Mouse (Mus musculus) T-helper 2 cell (primary cell): Measurements from ENCODE around the gene Iqsec1.

Experiments used
- in situ Hi-C: fragments of 300-600 bp; cut with MboI, MseI; formaldehyde crosslinking; loops from one replicate; pipeline ENCODE4 v1.15.1; 2025; ENCODE audit warnings: high pct_unique_total_duplicates

Iqsec1 gene

DNA sequence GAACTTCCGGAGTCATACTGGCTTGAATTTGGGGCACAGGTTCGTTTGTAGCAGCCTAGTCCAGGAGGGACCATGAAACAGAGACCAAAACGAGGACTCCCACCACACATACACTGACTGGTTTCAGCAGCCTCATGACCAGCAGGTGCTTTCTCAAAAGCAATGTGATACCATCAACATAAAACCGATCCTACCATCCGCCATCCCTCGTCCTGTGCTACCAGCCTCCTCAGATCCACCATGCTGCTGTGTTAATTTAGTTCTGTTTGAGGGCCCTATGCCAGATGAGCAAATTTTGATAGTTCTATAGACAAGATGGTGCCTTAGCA, 232.9 kb downstream of the Iqsec1 start:
- in situ Hi-C loops, result no loop called here

GRCm38 (mm10) chr6:90754927-90755612, 233.4 kb downstream of the Iqsec1 start:
- in situ Hi-C loops, result no loop called here

DNA sequence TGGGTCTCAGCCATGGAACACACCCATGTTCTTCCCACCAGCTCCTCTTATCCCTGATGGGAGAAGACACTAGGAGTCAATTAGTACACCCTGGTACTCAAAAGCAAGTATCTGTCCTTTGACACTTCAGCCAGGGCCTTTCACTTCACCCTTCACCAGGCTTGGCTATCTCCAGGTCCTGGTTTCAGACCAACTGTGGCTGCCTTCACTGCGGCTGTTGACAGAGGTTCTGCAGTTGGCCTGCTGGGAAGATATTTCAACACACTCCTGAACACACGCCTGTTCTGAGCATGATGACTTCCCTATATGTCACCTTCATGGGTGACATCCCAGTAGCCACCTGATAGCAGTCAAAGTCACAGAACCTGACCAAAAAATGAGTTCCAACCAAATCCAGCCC, 234.4 kb downstream of the Iqsec1 start:
- in situ Hi-C loops, result no loop called here

DNA sequence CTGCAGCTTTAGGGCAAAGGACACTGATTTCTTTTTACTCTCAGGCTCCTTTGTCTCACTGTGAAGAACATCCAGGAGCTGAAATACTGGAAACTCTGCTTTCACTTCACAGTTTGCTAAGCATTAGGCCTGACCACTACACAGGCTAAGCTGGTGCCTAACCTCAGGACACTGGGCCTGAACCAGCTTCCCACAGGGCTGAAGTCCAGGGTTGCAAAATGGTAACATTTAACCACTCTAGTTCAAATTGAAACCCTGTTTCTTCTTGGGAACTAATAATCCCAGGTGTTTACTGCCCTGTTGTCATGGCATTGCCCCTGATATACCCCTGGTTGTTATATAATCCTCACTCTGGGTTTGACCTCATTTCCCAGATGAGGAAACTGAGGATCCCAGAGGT, 234.8 kb downstream of the Iqsec1 start:
- in situ Hi-C loops, result no loop called here

GRCm38 (mm10) chr6:90751624-90752023, 236.9 kb downstream of the Iqsec1 start:
- in situ Hi-C loops, result no loop called here

- in situ Hi-C loops, result no loop called here
These were observed 238.4 kb downstream of the Iqsec1 start for GRCm38 (mm10) chr6:90750091-90750490.

DNA sequence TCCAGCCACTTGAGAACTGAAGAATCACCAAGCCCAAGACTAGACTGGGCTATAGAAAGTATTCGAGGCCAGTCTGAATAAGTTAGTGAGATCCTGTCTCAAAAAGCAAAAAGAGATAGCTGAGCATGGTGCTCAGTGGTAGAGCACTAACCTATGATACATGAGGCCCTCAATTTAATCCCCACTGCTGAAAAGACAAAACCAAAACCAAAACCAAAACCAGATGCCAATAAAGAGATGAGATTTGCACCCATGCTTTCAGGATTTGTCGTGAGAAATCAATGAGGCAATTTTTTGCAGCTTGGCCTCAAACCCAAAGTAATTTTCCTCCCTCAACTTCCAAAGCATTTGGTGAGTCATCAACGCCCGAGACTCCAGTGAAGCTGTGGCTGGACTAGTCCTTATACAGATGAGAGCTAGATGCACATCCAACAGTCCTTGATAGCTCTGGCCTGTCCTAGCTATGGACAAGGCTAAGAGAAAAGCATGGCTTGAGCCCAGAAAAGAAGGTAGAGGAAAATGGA, 239.0 kb downstream of the Iqsec1 start:
- in situ Hi-C loops, result loop anchor here (25.0 kb wide), 1 partner anchor 1837 kb away; the partner anchor contains the start of gene Tpra1

DNA sequence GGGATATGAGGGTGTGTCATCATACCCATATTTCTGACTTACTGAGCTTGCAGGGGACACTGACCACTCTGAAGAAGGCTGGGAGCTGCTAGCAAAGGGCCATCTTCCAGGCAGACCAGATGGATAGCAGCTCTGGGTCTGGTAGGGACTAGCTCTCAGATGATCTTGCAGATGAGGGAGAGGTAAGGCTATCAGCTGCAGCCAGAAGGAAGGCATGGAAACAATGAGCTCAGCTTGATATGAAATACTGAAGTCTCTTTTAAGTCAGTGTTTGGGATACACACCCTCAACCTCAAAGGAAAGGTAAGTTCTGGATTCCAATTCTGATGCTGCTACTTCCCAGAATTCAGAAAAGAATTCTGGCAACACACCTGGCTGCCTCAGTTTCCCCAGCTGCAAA, 239.5 kb downstream of the Iqsec1 start:
- in situ Hi-C loops, result loop anchor here (25.0 kb wide), 1 partner anchor 1837 kb away; the partner anchor contains the start of gene Tpra1

DNA sequence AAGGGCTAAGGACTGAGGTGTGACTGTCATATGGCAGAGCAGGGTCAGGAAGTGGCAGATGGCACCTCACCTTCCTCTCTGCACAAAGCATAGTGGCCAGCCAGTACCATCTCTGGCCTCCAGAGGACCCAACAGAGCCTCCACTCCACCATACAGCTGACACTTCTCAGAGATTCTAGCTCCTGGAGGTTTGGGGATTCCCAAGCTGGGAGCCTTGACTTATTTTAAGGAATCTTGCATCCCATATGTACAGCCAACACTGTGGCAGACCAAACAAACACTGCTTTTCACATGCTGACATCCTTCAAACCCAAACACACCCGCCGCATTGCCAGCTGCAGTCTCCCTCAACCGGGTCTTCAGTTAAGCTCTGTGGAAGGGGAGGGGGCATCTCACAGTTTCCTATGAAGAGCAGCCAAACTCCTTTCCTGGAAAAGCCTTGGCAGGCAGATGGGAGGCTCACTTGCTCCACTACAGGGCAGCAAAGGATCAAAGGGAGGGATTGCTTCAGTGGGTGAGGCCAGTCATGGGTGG, 242.1 kb downstream of the Iqsec1 start:
- in situ Hi-C loops, result loop anchor here (25.0 kb wide), 1 partner anchor 1834 kb away; the partner anchor contains the start of gene Tpra1

DNA sequence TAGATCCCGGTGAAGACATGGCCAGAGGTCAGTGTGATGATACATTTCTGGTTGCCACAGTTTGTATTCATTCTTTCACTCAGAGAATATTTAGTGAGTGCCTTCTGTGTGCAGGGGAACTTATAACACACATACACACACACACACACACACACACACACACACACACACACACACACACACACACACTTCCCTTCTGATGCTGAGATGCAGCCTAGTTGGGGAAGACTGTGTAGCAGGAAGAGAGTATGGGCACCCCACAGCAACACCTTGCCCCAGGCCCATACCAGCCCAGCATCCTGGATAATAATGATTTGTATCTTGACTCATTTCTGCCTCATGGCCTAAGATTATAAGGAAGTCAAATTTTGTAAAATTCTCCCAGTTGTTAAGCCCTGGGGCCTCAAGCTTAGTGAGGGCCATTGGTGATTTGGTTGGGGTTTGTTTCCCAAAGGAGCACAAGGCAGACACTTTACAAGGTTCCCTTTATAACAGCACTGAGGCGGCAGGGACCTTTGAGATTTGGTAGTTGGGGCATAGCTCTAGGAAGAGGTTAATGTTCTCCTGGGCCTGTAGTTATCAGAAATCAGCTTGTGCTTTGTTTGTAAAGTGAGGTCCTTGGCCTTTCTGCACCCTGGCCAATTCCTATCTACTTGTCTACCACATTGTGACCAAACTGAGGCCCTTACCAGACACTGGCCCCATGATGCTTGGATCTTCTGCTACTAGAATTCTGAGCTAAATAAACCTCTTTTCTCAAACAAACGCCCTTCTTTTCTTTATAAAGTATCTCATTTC, 242.9 kb downstream of the Iqsec1 start:
- in situ Hi-C loops, result loop anchor here (25.0 kb wide), 1 partner anchor 1833 kb away; the partner anchor contains the start of gene Tpra1

GRCm38 (mm10) chr6:90742453-90742852, 246.0 kb downstream of the Iqsec1 start:
- in situ Hi-C loops, result loop anchor here (25.0 kb wide), 1 partner anchor 1830 kb away; the partner anchor contains the start of gene Tpra1

DNA sequence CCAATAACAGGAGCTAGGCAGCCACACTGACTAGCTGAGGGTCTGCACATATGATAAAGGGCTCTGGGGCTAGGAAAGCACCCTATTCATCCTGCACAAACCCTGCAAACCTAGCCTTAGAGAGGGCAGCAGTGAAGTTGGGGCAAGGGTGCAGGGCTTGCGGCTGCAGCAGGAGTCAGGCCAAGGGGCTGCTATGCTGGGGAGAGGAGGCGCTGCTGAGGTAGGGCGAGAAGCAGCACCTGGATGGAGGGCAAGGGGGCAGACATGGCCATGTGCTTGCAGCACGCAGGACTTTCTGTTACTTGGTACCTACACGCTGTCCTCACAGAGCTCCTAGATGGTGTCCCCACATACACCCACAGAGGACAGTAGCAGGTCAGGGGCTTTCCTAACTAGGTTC, 246.8 kb downstream of the Iqsec1 start:
- in situ Hi-C loops, result loop anchor here (25.0 kb wide), 1 partner anchor 1829 kb away; the partner anchor contains the start of gene Tpra1

- in situ Hi-C loops, result loop anchor here (25.0 kb wide), 1 partner anchor 1829 kb away; the partner anchor contains the start of gene Tpra1
These were observed 247.4 kb downstream of the Iqsec1 start for GRCm38 (mm10) chr6:90741056-90741420.

DNA sequence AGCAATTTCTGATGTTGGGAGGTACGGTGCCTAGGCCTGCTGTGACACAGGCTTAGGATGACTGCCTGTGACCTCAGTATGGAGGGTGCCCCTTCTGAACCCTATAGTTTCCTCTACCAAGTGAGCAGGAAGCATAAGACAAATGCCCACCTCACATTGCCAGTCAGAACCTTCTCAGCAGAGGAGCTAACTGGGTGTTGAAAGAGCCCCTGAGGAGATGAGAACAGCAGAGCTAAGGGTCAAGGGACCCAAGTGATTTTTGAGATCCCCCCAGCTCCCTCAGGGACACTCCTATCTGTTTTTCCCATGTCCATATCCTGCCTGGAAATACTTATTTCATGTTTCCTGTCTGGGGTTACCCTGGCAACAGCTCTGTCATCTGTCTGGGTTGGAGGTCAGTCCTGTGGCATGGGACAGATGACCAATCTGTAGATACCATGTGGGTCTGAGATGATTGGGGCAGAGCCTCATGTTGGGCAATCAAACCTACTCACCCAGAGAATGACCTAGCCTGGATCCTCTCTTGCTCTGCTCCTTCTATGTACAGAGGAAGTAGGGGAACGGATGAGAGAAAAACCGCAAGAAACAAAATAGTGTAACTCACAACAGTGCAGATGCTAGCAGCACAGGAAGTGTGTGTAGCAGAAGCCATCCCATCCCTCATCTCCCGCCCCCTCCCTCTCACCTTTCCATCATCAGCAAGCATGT, 248.0 kb downstream of the Iqsec1 start:
- in situ Hi-C loops, result loop anchor here (25.0 kb wide), 1 partner anchor 1828 kb away; the partner anchor contains the start of gene Tpra1

GRCm38 (mm10) chr6:90737376-90737775, 251.1 kb downstream of the Iqsec1 start:
- in situ Hi-C loops, result loop anchor here (25.0 kb wide), 1 partner anchor 1825 kb away; the partner anchor contains the start of gene Tpra1

GRCm38 (mm10) chr6:90736691-90737245, 251.7 kb downstream of the Iqsec1 start:
- in situ Hi-C loops, result loop anchor here (25.0 kb wide), 1 partner anchor 1824 kb away; the partner anchor contains the start of gene Tpra1

- in situ Hi-C loops, result loop anchor here (25.0 kb wide), 1 partner anchor 1824 kb away; the partner anchor contains the start of gene Tpra1
These were observed 252.3 kb downstream of the Iqsec1 start for GRCm38 (mm10) chr6:90736074-90736672.

DNA sequence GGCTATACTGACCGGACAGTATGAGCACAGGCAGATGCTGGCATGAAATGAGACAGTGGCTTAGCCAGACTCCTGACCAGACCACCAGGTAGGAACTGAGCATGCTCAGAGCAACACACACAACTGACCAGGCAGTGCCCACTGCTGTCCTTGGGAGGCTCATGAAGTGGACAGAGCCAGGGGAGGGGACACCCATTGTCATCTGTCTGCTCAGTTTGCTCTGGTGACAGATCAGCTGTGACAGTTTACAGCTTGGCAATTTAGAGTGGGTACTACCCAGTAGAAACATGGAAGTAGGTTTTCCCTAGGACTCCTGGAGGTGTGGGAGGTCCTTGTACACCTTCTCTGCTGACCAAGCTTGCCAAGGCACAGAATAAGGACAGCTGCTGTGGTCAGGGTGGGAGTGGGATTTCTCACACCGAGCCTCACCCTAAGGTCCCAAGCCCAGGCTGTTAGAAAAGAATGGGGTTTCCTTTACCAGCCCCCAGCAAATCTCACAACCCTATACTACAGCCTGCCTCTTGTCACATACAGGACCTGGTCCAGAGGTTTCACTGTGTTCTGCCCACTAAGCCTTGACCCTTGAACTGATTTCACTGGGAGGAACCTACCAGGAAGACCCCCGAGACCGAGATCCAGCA, 253.0 kb downstream of the Iqsec1 start:
- in situ Hi-C loops, result loop anchor here (25.0 kb wide), 1 partner anchor 1823 kb away; the partner anchor contains the start of gene Tpra1

- in situ Hi-C loops, result loop anchor here (25.0 kb wide), 1 partner anchor 1823 kb away; the partner anchor contains the start of gene Tpra1
These were observed 253.7 kb downstream of the Iqsec1 start for GRCm38 (mm10) chr6:90734806-90735205.

GRCm38 (mm10) chr6:90731327-90731726, 257.2 kb downstream of the Iqsec1 start:
- in situ Hi-C loops, result loop anchor here (25.0 kb wide), 1 partner anchor 1819 kb away; the partner anchor contains the start of gene Tpra1
